Mouse (Mus musculus) liver, embryonic 13.5 days (tissue): Measurements from ENCODE around the gene Zfp229. TPM values are rescaled to one million over a fixed set of nuclear protein-coding genes. Genes with fewer than 3 reads are reported as not detected.
"Not testable (repeated sequence)": the region's sequence is repeated elsewhere in the genome, so short reads cannot be mapped to it uniquely, and the experiment has no call there.

Experiments used
- ATAC-seq: fragments of 200-750 bp; cut with Nextera tagmentation; 2 replicates; pipeline ENCODE4 v1.8.0; 2017; ENCODE audit warnings: low read depth, mild to moderate bottlenecking, moderate number of reproducible peaks, moderate library complexity
- DNase-seq: peaks from one replicate; pipeline ENCODE4 v3.0.0; 2022
- H3K27ac ChIP-seq: fragments of 300-500 bp; sonication (generic); 2 replicates; pipeline ENCODE4 v1.5.1; 2015; ENCODE audit warnings: moderate library complexity, mild to moderate bottlenecking, inconsistent platforms
- H3K27me3 ChIP-seq: fragments of 300-500 bp; sonication (generic); 2 replicates; pipeline ENCODE4 v1.6.1; 2015; ENCODE audit warnings: mild to moderate bottlenecking, inconsistent platforms
- H3K36me3 ChIP-seq: fragments of 300-500 bp; sonication (generic); 2 replicates; pipeline ENCODE4 v1.6.1; 2015; ENCODE audit warnings: mild to moderate bottlenecking, inconsistent platforms
- H3K4me1 ChIP-seq: fragments of 300-500 bp; sonication (generic); replicated peaks from 2 replicates; pipeline ENCODE4 v1.6.1; 2015; ENCODE audit warnings: inconsistent platforms
- H3K4me2 ChIP-seq: fragments of 300-500 bp; sonication (generic); 2 replicates; pipeline ENCODE4 v1.6.1; 2015; ENCODE audit warnings: inconsistent platforms, mild to moderate bottlenecking, moderate library complexity
- H3K4me3 ChIP-seq: fragments of 300-500 bp; sonication (generic); replicated peaks from 2 replicates; pipeline ENCODE4 v1.5.1; 2015; ENCODE audit warnings: mild to moderate bottlenecking, inconsistent platforms
- H3K9ac ChIP-seq: fragments of 300-500 bp; sonication (generic); 2 replicates; pipeline ENCODE4 v1.6.1; 2015; ENCODE audit warnings: mild to moderate bottlenecking, inconsistent platforms
- H3K9me3 ChIP-seq: fragments of 300-500 bp; sonication (generic); replicated peaks from 2 replicates; pipeline ENCODE4 v1.6.1; 2016; ENCODE audit warnings: inconsistent platforms
- WGBS: fragments of 180-500 bp; shearing (Covaris S2); methylation state at CpG from one replicate; pipeline ENCODE4 v1.1.7; 2015; ENCODE audit not compliant: insufficient replicate concordance; 5-methylcytosine and 5-hydroxymethylcytosine counted together
- polyA plus RNA-seq: library from polyadenylated mRNA; unstranded; fragments of >200 nt; fragmentation: Nextera tagmentation; extraction: Ambion mirVana; gene quantifications from 2 replicates; pipeline ENCODE4 v1.2.1, GENCODE M21; 2015

Zfp229 gene
- 2.0 and 2.4 TPM in 2 replicates for polyA plus RNA-seq

DNA sequence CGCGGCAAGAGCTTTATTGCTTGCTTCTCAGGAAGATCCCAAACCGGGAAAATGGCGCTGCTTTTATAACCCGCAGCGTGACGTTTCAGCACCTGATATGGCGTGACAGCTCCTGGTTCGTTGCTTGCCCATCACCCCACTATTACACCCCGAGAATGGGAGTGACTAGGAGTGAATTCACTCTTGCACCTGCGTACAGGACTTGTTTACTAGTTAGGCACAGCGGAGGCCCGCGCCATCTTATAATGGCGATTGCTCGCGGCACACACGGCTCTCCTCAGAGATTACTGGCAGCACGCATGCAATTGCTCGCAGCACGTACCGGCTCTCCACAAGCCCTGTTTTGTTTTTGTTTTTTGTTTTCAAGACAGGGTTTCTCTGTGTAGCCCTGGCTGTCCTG is at the start of gene Zfp229:
Gene Zfp229, plus strand, starts transcription at position 301 of the 400 bp plus-strand sequence.
- not testable (repeated sequence) for H3K27ac ChIP-seq, H3K4me2 ChIP-seq, H3K9me3 ChIP-seq, H3K4me3 ChIP-seq, ATAC-seq, H3K36me3 ChIP-seq, DNase-seq, H3K9ac ChIP-seq, H3K27me3 ChIP-seq
- H3K4me1 ChIP-seq, result peaks cover 13% of the 10 kb centered on the region
- 87% methylated on average over 12 of the region's 22 CpGs for WGBS

DNA sequence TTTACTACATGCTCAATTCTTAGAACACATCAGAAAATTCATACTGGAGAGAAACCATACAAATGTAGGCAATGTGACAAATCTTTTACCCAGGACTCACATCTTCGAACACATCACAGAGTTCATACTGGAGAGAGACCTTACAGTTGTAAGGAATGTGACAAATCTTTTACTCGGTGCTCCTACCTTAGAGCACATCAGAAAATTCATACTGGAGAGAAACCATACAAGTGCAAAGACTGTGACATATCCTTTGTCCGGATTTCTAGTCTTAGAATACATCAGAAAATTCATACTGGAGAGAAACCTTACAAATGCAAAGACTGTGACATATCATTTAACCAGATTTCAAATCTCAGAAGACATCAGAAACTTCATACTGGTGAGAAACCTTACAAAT is 39.0 kb upstream of the Zfp229 start, which contains the start of gene Gm10226:
Gene Gm10226, plus strand, starts transcription at position 301 of the 400 bp plus-strand sequence.
- H3K4me2 ChIP-seq, result no peak within 1 kb of the TSS
- no peaks in the 10 kb centered on the region for H3K9me3 ChIP-seq
- no peak within 1 kb of the TSS for H3K9ac ChIP-seq
- ATAC-seq (no peak), DNase-seq (no peak)
- peaks cover 21% of the 10 kb centered on the region for H3K36me3 ChIP-seq
- peaks cover 3% of the 10 kb centered on the region; the same call in 1 of the 2 replicates for H3K4me1 ChIP-seq
- no peak within 1 kb of the TSS for H3K27ac ChIP-seq
- H3K4me3 ChIP-seq, result no peak within 1 kb of the TSS
- no peaks in the 10 kb centered on the region for H3K27me3 ChIP-seq
- WGBS, result 71% methylated on average over 3 of the region's 3 CpGs

GRCm38 (mm10) chr17:21693342-21693741 is 37.3 kb upstream of the Zfp229 start:
- Histone ChIP-seq H3K9me3 (no peaks in the 10 kb centered on the region), H3K36me3 (peaks cover 21% of the 10 kb centered on the region), H3K27me3 (no peaks in the 10 kb centered on the region), H3K4me2 (no peak overlapping the region), H3K27ac (no peak overlapping the region), H3K9ac (no peak overlapping the region), H3K4me1 (peaks cover 3% of the 10 kb centered on the region; the same call in 1 of the 2 replicates), H3K4me3 (no peak overlapping the region)
- no peak for ATAC-seq
- no peak for DNase-seq
- WGBS, result 79% methylated on average over 3 of the region's 3 CpGs

- H3K27ac ChIP-seq, result no peak overlapping the region
- peak; percentile 48; the same call in 1 of the 2 replicates for ATAC-seq
- H3K9me3 ChIP-seq, result no peaks in the 10 kb centered on the region
- H3K4me2 ChIP-seq, result no peak overlapping the region
- H3K9ac ChIP-seq, result no peak overlapping the region
- H3K36me3 ChIP-seq, result peaks cover 6% of the 10 kb centered on the region
- H3K4me1 ChIP-seq, result peaks cover 10% of the 10 kb centered on the region; the same call in 1 of the 2 replicates
- H3K4me3 ChIP-seq, result no peak overlapping the region
- no peak for DNase-seq
- no peaks in the 10 kb centered on the region for H3K27me3 ChIP-seq
Measured at GRCm38 (mm10) chr17:21696073-21696472, 34.5 kb upstream of the Zfp229 start.

DNA sequence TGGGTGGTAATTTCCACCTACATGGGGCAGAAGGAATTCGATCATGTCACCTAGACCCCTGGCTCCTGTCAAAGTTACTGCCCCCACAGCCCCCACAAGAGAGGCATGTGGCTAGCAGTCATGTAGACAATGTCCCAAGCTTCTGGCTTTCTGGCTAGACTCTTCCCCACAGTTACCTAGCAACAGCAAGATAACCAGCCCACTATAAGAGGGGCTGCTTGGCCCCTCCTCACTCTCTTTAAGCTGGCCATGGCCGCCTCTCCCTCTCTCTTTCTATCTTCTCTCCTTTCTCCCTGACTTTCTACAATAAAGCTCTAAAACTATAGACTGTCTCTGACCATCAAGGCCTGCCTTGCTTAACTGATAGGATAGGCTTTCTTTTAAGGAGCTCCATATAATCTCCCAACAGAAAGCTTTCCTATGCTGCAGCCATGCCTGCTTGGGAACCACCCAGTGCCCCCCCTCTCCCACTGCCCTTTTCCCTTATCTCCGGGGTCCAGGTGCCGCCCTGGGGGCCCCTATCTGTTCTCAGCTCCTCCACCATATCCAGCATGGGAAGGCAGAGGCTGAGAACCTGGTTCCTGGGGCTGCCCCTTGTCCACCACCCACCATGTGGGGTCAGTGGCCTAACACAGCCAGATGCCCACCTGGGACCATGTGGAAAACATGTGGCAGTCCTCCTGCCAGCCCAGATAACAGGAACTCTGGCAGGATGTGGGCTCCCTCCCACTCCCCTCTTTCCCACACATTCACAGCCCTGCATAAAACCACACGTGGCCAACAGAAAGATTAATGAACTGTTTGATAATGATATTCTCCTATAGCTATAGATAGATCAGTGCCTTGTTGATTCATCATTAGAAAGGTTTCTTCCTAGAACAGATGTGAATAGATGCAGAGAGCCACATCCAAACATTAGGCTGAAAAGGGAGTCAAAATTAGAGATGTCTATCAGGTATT is 28.0 kb upstream of the Zfp229 start:
- Histone ChIP-seq H3K4me3 (peak overlapping the region; percentile 36), H3K4me2 (peak overlapping the region; percentile 65)
- peak; percentile 97 for ATAC-seq

GRCm38 (mm10) chr17:21703414-21703813 is 27.2 kb upstream of the Zfp229 start:
- 19% methylated on average over 1 of the region's 1 CpGs for WGBS
- H3K4me2 ChIP-seq, result peak overlapping the region; percentile 65; the same call in 1 of the 2 replicates

More for the DNA sequence above, 28.0 kb upstream of the Zfp229 start:
- Histone ChIP-seq H3K9me3 (no peaks in the 10 kb centered on the region), H3K27me3 (no peaks in the 10 kb centered on the region), H3K4me1 (peaks cover 45% of the 10 kb centered on the region), H3K36me3 (no peaks in the 10 kb centered on the region), H3K9ac (peak overlapping the region; percentile 64), H3K27ac (peak overlapping the region; percentile 90)
- DNase-seq, result peak; percentile 91
- WGBS, result 7% methylated on average over 5 of the region's 5 CpGs

DNA sequence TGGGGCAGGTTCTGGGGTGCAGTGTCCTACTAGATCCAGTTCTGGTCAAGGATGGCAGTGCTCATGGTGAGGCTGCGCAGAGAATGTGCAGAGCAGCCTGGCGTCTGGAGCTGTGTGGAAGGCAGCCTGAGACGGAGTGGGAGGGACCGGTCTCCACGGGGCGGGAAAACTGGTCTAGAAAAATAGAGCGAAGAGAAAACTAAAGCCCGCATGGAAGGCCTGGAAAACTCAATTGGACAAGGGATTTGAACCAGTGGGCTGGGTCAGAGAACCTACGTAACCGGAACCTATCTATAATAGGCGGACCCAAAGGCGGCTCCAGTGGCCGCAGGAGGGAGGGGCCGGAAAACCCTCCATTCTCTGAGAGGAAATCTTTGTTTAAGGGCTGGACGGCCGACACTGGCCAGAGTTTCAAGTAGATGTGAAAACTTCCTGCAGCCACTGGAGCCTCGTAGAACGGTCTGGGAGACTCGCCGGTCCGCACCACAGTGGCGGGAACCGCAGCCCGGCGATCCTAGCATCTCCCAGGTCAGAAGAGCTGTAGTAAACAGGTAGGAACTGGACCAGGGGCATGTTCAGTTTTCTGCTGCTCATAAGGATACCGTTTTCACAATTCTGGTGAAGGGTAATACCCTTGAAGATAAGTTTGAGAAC is 23.1 kb upstream of the Zfp229 start, which contains the start of gene Zfp760:
Gene Zfp760, plus strand, starts transcription at position 399 of the 654 bp plus-strand sequence.
- H3K4me1 ChIP-seq, result peaks cover 40% of the 10 kb centered on the region
- ATAC-seq, result peak; percentile 79

More at GRCm38 (mm10) chr17:21703414-21703813, 27.2 kb upstream of the Zfp229 start:
- ATAC-seq, result no peak
- Histone ChIP-seq H3K27ac (peak overlapping the region; percentile 90), H3K27me3 (no peaks in the 10 kb centered on the region), H3K4me3 (no peak overlapping the region), H3K36me3 (no peaks in the 10 kb centered on the region), H3K9ac (peak overlapping the region; percentile 23; the same call in 1 of the 2 replicates), H3K9me3 (no peaks in the 10 kb centered on the region), H3K4me1 (peaks cover 48% of the 10 kb centered on the region)
- DNase-seq, result no peak

GRCm38 (mm10) chr17:21708401-21708800 is 22.2 kb upstream of the Zfp229 start:
- Histone ChIP-seq H3K27ac (peak overlapping the region; percentile 37; the same call in 1 of the 2 replicates), H3K27me3 (no peaks in the 10 kb centered on the region), H3K4me2 (peak overlapping the region; percentile 72), H3K4me3 (peak overlapping the region; percentile 82), H3K4me1 (peaks cover 31% of the 10 kb centered on the region), H3K36me3 (peaks cover 17% of the 10 kb centered on the region), H3K9me3 (no peaks in the 10 kb centered on the region), H3K9ac (peak overlapping the region; percentile 87)
- 35% methylated on average over 2 of the region's 2 CpGs for WGBS
- ATAC-seq (no peak), DNase-seq (no peak)

More for the DNA sequence above, 23.1 kb upstream of the Zfp229 start, which contains the start of gene Zfp760:
- peak within 1 kb of the TSS; percentile 72 for H3K4me2 ChIP-seq
- peak within 1 kb of the TSS; percentile 82 for H3K4me3 ChIP-seq
- peaks cover 16% of the 10 kb centered on the region for H3K36me3 ChIP-seq
- H3K27ac ChIP-seq, result peak within 1 kb of the TSS; percentile 91
- peak; percentile 79 for DNase-seq
- H3K9ac ChIP-seq, result peak within 1 kb of the TSS; percentile 87
- H3K9me3 ChIP-seq, result no peaks in the 10 kb centered on the region
- no peaks in the 10 kb centered on the region for H3K27me3 ChIP-seq
- WGBS, result 3% methylated on average over 26 of the region's 26 CpGs

DNA sequence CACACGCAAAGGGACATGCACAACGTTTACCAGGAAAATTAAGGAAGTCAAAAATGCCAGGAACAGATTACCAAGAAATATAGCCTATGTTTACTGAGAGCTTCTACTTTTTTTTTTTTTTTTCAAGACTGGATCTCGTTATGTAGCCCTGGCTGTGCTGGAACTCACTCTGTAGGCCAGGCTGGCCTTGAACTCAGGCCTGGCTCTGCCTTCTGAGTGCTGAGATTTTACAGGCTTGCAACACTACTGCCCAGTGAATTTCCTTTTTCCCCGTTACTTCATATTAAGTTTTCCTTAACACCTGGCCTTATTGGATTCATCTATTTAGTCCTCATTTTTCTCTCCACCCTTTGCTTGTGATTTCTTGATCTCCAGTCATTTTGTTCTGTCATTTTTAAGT is 2.5 kb downstream of the Zfp229 start:
- DNase-seq (no peak), ATAC-seq (no peak)
- Histone ChIP-seq H3K36me3 (no peaks in the 10 kb centered on the region), H3K27ac (peak overlapping the region; percentile 80), H3K9me3 (no peaks in the 10 kb centered on the region), H3K4me2 (peak overlapping the region; percentile 72), H3K27me3 (no peaks in the 10 kb centered on the region), H3K4me3 (peak overlapping the region; percentile 80), H3K4me1 (peaks cover 13% of the 10 kb centered on the region), H3K9ac (peak overlapping the region; percentile 84)
- WGBS, result 70% methylated on average over 4 of the region's 4 CpGs

GRCm38 (mm10) chr17:21733529-21734031 is 3.0 kb downstream of the Zfp229 start:
- DNase-seq (peak; percentile 65), ATAC-seq (peak; percentile 99)
- peak overlapping the region; percentile 72 for H3K4me2 ChIP-seq
- H3K27me3 ChIP-seq, result no peaks in the 10 kb centered on the region
- peaks cover 13% of the 10 kb centered on the region for H3K4me1 ChIP-seq
- H3K9ac ChIP-seq, result peak overlapping the region; percentile 84
- H3K9me3 ChIP-seq, result no peaks in the 10 kb centered on the region
- peak overlapping the region; percentile 80 for H3K4me3 ChIP-seq
- no peaks in the 10 kb centered on the region for H3K36me3 ChIP-seq
- H3K27ac ChIP-seq, result peak overlapping the region; percentile 80
- WGBS, result under 1% methylated on average over 27 of the region's 27 CpGs

DNA sequence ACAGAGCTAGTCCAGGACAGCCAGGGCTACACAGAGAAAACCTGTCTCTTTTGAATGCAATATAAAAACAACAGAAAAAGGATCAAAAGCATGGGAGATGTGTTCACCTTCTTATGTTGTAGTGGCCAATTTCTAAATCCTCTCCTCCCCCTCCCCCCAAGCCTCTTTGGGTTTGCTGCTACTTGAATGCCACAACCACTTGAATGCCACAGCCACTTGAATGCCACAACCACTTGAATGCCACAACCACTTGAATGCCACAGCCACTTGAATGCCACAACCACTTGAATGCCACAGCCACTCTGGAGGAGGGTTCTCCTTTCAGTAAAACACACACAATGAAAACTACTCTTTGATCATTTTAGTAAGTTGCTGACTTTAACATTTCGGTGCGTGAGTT is 22.2 kb downstream of the Zfp229 start:
- H3K4me2 ChIP-seq, result no peak overlapping the region
- H3K36me3 ChIP-seq, result no peaks in the 10 kb centered on the region
- H3K9me3 ChIP-seq, result no peaks in the 10 kb centered on the region
- H3K4me3 ChIP-seq, result no peak overlapping the region
- no peak for DNase-seq
- no peak overlapping the region for H3K9ac ChIP-seq
- H3K27me3 ChIP-seq, result peaks cover 32% of the 10 kb centered on the region
- ATAC-seq, result no peak
- WGBS, result 69% methylated on average over 2 of the region's 2 CpGs
- H3K27ac ChIP-seq, result no peak overlapping the region
- peaks cover 3% of the 10 kb centered on the region; the same call in 1 of the 2 replicates for H3K4me1 ChIP-seq
